Mouse (Mus musculus): ENCODE measurements around the gene Capn2. TPM values are rescaled to one million over a fixed set of nuclear protein-coding genes. Genes with fewer than 3 reads are reported as not detected.

Gene Capn2
- total RNA-seq, 2 experiments from 2014 or later, result 58.7 to 79.0 TPM

DNA sequence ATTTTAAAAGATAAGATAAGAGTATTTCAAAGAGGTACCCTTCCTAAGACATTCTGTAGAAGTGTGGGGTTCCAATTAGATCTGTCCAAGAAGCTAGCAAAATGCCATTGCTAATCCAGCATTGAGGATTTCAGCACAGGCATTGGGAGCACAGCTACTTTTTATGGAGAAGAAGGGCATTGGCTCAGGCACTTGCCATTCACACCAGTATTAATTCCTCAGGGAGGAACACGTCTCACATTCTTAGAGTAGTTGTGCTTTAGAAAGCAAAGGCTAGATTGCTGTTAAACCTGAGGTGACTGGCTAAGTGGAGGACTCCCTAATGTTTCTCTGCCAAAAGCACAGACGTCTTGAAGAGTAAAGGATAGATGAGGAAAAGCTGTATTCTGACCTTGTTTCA lies 91.0 kb downstream of the Capn2 start:
- intact Hi-C loops (cut with DNase I), result no loop called here
- no peak for DNase-seq

DNA sequence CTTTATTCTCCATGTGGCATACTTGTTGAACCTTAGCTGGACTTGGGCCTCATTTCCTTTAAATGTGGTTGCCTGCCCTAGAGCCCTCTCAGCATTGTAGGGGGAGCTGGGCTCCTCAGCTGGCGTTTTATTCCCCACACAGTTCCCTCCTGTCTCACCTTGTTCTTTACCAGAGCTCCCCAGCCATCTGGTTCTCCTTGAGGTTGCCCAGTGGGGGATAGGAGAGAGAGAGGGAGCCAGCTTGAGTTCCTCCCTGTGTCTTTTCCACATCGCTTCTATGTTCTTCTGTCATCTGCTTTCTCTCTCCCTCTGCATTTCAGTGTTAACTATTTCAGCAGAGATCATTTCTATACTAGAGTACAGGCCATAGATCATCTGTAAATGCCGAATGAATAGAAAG lies 92.2 kb downstream of the Capn2 start:
- DNase-seq, result no peak
- intact Hi-C loops (cut with DNase I), result no loop called here

DNA sequence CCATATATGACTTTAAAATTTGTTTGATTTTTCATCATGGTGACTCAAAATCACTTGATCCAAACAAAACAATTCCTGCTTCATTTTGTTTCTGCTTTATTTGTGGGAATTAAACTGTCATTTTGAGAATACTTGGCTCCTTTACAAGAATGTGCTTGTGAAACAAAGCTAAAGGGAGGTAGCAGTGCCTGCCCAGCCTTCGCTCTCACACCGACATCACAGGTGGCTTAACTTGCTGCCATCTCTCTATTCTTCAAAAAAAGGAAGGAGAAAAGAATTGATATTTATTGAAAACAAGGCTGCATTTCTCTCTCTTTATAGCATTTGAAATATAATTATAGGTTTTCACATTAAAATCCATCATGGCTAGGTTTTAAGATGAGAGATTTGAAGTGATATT lies 93.1 kb downstream of the Capn2 start:
- intact Hi-C loops (cut with DNase I), result no loop called here
- DNase-seq, result no peak

DNA sequence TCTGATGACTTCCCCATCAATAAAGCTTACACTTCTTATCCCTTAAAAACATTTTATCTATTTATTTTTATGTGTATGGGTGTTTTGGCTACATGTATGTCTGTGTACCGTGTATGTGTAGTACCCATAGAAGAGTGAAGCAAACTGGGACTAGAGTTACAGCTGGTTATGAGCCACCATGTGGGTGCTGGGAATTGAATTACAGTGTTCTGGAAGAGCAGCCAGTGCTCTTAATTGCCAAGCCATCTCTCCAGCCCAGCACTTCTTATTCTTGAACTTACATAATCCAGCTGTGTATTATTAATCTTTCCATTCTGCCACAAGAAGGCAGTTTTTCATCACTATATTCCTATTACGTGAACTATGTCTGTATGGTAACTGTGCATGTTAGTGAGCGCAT lies 97.9 kb downstream of the Capn2 start:
- no peak for DNase-seq
- intact Hi-C loops (cut with DNase I), result no loop called here

Other genes starting within 250 kb of the Capn2 start
- gene Degs1, start 234.8 kb downstream of the Capn2 start, total RNA-seq (2021), result 10 to 100 TPM; 59.2 to 60.7 TPM
- gene Fbxo28, start 176.0 kb downstream of the Capn2 start, total RNA-seq (2021), result 10 to 100 TPM; 22.8 to 24.4 TPM
- gene Trp53bp2, start 108.4 kb downstream of the Capn2 start, total RNA-seq (2021), result 10 to 100 TPM; 11.0 to 12.8 TPM
- not detected for gene Capn8, start 47.4 kb upstream of the Capn2 start, total RNA-seq (2021)
- not detected for gene Ccdc185, start 231.6 kb upstream of the Capn2 start, total RNA-seq (2021)
- under 1 TPM; 0.39 to 0.41 TPM for gene Susd4, start 246.3 kb upstream of the Capn2 start, total RNA-seq (2021)